ENCODE assay signal across 33 mouse cellular contexts in the genomic region with DNA sequence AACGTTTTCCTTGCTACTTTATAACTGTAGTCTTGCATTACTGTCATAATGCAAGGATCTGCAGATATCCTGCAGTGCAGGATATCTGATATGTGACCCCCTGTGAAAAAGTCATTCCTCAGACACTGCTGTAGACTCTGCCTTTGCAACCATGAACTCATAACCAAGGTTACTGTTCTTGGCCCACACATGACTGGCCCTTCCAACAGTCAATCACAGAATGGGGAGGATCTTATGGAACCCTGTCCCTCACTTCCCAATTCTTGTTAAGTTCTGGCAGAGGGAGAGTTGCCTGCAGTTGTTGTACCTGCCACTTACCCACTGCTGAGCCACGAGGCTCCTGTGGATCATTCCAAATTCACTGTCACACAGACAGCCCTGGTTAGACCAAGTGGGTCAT. TPM values are rescaled to one million over a fixed set of nuclear protein-coding genes. Genes with fewer than 3 reads are reported as not detected.
DNase-seq lines count a peak whose midpoint lies in the region; ATAC-seq and TF ChIP-seq lines count a peak whose summit lies in the region.
"Had no signal": no experiment of that assay in that cellular context is flagged by ENCODE, and none has a peak within 500 bp of the region (broad histone marks: within the 10 kb centered on the region; RNA-seq: fewer than 3 reads in every experiment).

No protein-coding gene starts in this region.

- H3K36me3 ChIP-seq in liver, adult 2 months (ENCODE audit: control insufficient read depth, insufficient read depth, low read length), result peaks cover 6% of the 10 kb centered on the region
- H3K36me3 ChIP-seq in liver, postnatal 0 days (replicated peaks; ENCODE audit: insufficient read depth, low read length), result peaks cover 2% of the 10 kb centered on the region; the same call in 1 of the 2 replicates
- no peaks in the 10 kb centered on the region for H3K36me3 ChIP-seq in intestine, embryonic 15.5 days
- H3K36me3 ChIP-seq: hindbrain, embryonic 13.5 days; midbrain, embryonic 12.5 days; neural tube, embryonic 12.5 days had no signal

- peak; percentile 32 for DNase-seq in adrenal gland, adult 2 months
- DNase-seq in adrenal gland, adult 18-20 months (ENCODE audit: low spot score in 2 of 2), result no peak
- DNase-seq in heart, adult 11 months, result peak; percentile 96
- no peak for DNase-seq in heart, adult 8-10 months (ENCODE audit: low spot score)
- peak; percentile 55 for DNase-seq in liver, adult 2 months (ENCODE audit: extremely low read depth, low read depth, low spot score)
- DNase-seq in liver, postnatal 0 days, result no peak
- DNase-seq: cerebellum, adult 9-10 months; cerebellum, postnatal 36 days; gastrocnemius, postnatal 25 days; heart, postnatal 14 days; kidney, adult 9 months; kidney, postnatal 10 days; layer of hippocampus, postnatal 36 days; left cerebral cortex, postnatal 4 days; liver, embryonic 13.5 days; lung, adult 2 months; lung, postnatal 10 days; right cerebral cortex, adult 18-20 months; right cerebral cortex, postnatal 4 days; thymus, adult 18-20 months; thymus, postnatal 25 days had no signal

- no peak for TF ChIP-seq EP300 in liver, postnatal 0 days (IDR thresholded peaks at IDR 0.05; ENCODE audit: low read depth)

- 69% methylated on average over 2 of the region's 2 CpGs for WGBS in liver, adult 2 months
- WGBS in liver, postnatal 0 days (ENCODE audit: insufficient replicate concordance), result 40% methylated on average over 2 of the region's 2 CpGs
- 74% methylated on average over 2 of the region's 2 CpGs for WGBS in intestine, embryonic 15.5 days

- no peak for TF ChIP-seq CTCF in liver, adult 2 months (IDR thresholded peaks at IDR 0.05; ENCODE audit: low read depth, low read length)
- no peak for TF ChIP-seq CTCF in liver, postnatal 0 days (IDR thresholded peaks at IDR 0.05; ENCODE audit: low read depth)

- H3K9ac ChIP-seq in liver, adult 2 months (ENCODE audit: low read depth, low read length), result no peak overlapping the region
- no peak overlapping the region for H3K9ac ChIP-seq in liver, postnatal 0 days (replicated peaks)
- H3K9ac ChIP-seq in intestine, embryonic 15.5 days, result no peak overlapping the region
- H3K9ac ChIP-seq: forebrain, embryonic 13.5 days; heart, embryonic 13.5 days; hindbrain, embryonic 13.5 days; liver, embryonic 13.5 days; midbrain, embryonic 12.5 days; neural tube, embryonic 12.5 days had no signal

- no peaks in the 10 kb centered on the region for H3K27me3 ChIP-seq in liver, adult 2 months (ENCODE audit: control insufficient read depth, insufficient read depth, low read length)
- no peaks in the 10 kb centered on the region for H3K27me3 ChIP-seq in liver, postnatal 0 days (ENCODE audit: insufficient read depth, low read length)
- H3K27me3 ChIP-seq in intestine, embryonic 15.5 days (replicated peaks), result no peaks in the 10 kb centered on the region
- H3K27me3 ChIP-seq: forebrain, embryonic 13.5 days; heart, embryonic 13.5 days; midbrain, embryonic 12.5 days; neural tube, embryonic 12.5 days; Patski had no signal

- no peak overlapping the region for H3K4me3 ChIP-seq in liver, adult 2 months (ENCODE audit: insufficient read depth, low read depth, low read length)
- no peak overlapping the region for H3K4me3 ChIP-seq in liver, postnatal 0 days (ENCODE audit: low read depth, low read length)
- H3K4me3 ChIP-seq in intestine, embryonic 15.5 days (replicated peaks), result no peak overlapping the region
- H3K4me3 ChIP-seq: forebrain, embryonic 13.5 days; heart, embryonic 13.5 days; hindbrain, embryonic 13.5 days; liver, embryonic 13.5 days; midbrain, embryonic 12.5 days; myocyte; neural tube, embryonic 12.5 days had no signal

- H3K4me2 ChIP-seq in liver, postnatal 0 days (ENCODE audit: low read depth, low read length), result no peak overlapping the region
- H3K4me2 ChIP-seq in intestine, embryonic 15.5 days (replicated peaks), result no peak overlapping the region
- H3K4me2 ChIP-seq: forebrain, embryonic 13.5 days; heart, embryonic 13.5 days; hindbrain, embryonic 13.5 days; liver, embryonic 13.5 days; midbrain, embryonic 12.5 days; neural tube, embryonic 12.5 days had no signal

- no peaks in the 10 kb centered on the region for H3K9me3 ChIP-seq in liver, postnatal 0 days (ENCODE audit: low read length)
- no peaks in the 10 kb centered on the region for H3K9me3 ChIP-seq in intestine, embryonic 15.5 days
- H3K9me3 ChIP-seq: forebrain, embryonic 13.5 days; heart, embryonic 13.5 days; hindbrain, embryonic 13.5 days; liver, embryonic 13.5 days; midbrain, embryonic 12.5 days; neural tube, embryonic 12.5 days had no signal

- TF ChIP-seq POLR2A in liver, adult 2 months (IDR thresholded peaks at IDR 0.05; ENCODE audit: extremely low read depth, insufficient read depth, low read length), result no peak

- no peak overlapping the region for H3K27ac ChIP-seq in liver, adult 2 months (replicated peaks; ENCODE audit: insufficient read depth, low read depth, low read length)
- no peak overlapping the region for H3K27ac ChIP-seq in liver, postnatal 0 days (ENCODE audit: low read depth)
- H3K27ac ChIP-seq in intestine, embryonic 15.5 days, result no peak overlapping the region
- H3K27ac ChIP-seq: forebrain, embryonic 13.5 days; heart, embryonic 13.5 days; hindbrain, embryonic 13.5 days; liver, embryonic 13.5 days; midbrain, embryonic 12.5 days; neural tube, embryonic 12.5 days; stomach, postnatal 0 days had no signal

- peaks cover 11% of the 10 kb centered on the region; the same call in 1 of the 2 replicates for H3K79me2 ChIP-seq in liver, adult 2 months (ENCODE audit: control insufficient read depth, insufficient read depth, low read length)

- no peak for ATAC-seq in liver, postnatal 0 days
- 0 out of 2 replicates have a peak, but pooled peaks have one; percentile 15 for ATAC-seq in megakaryocyte progenitor cell, adult 5-6 weeks (replicated peaks; ENCODE audit: poor library complexity)
- ATAC-seq in intestine, embryonic 15.5 days, result no peak
- ATAC-seq: forebrain, embryonic 13.5 days; intestine, postnatal 0 days; Patski had no signal

- peaks cover 9% of the 10 kb centered on the region for H3K4me1 ChIP-seq in liver, adult 2 months (ENCODE audit: control insufficient read depth, insufficient read depth, low read length)
- H3K4me1 ChIP-seq in liver, postnatal 0 days (ENCODE audit: insufficient read depth), result peaks cover 3% of the 10 kb centered on the region; the same call in 1 of the 2 replicates
- H3K4me1 ChIP-seq in intestine, embryonic 15.5 days (replicated peaks), result peaks cover 4% of the 10 kb centered on the region; the same call in 1 of the 2 replicates

RNA-seq across cellular contexts. Expression of a gene that starts 3.6 kb away (rescaled TPM):
- total RNA-seq in adrenal gland, adult 2 months (2021), result 10 to 100 TPM; 11.2 to 11.5 TPM
- polyA plus RNA-seq in adrenal gland, adult 2 months (2012; rRNA removed), result 8.4 and 9.1 TPM in 2 replicates
- total RNA-seq in adrenal gland, adult 18-20 months (2021), result 1 to 10 TPM; 7.9 to 9.3 TPM
- total RNA-seq in heart, adult 8-10 months (2022), result 1 to 10 TPM; 6.5 to 8.1 (median 7.3) TPM
- 5.6 and 6.2 TPM in 2 replicates for total RNA-seq in liver, adult 2 months (2014; rRNA removed)
- polyA plus RNA-seq in liver, adult 2 months (2012; rRNA removed), result 2.0 and 2.4 TPM in 2 replicates
- polyA plus RNA-seq in liver, postnatal 0 days (2015; fragmentation: Nextera tagmentation; extraction: Ambion mirVana), result 2.6 and 2.7 TPM in 2 replicates
- 6.9 and 8.1 TPM in 2 replicates for total RNA-seq in megakaryocyte progenitor cell, adult 5-6 weeks (2015)
- 10.5 and 12.4 TPM in 2 replicates for total RNA-seq in megakaryocyte progenitor cell, adult 5-6 weeks (2017)
- polyA plus RNA-seq in intestine, embryonic 15.5 days (2015; fragmentation: Nextera tagmentation; extraction: Ambion mirVana), result 28.2 and 33.1 TPM in 2 replicates

RNA-seq across cellular contexts. Expression of a gene that starts 14.7 kb away (rescaled TPM):
- total RNA-seq in adrenal gland, adult 2 months (2021), result 1 to 10 TPM; 1.2 to 2.3 TPM
- polyA plus RNA-seq in adrenal gland, adult 2 months (2012; rRNA removed), result 0.09 TPM in 1 of 2 replicates, not detected in the other
- 1 to 10 TPM in 1 of 2 experiments, under 1 TPM in 1; 0.74 to 1.5 TPM for total RNA-seq in adrenal gland, adult 18-20 months (2021)
- total RNA-seq in heart, adult 8-10 months (2022), result under 1 TPM in 2 of 4 experiments, not detected in 2; 0.24 to 0.25 TPM
- 0.28 and 0.34 TPM in 2 replicates for total RNA-seq in liver, adult 2 months (2014; rRNA removed)
- polyA plus RNA-seq in liver, adult 2 months (2012; rRNA removed), result not detected in 2 replicates
- 0.78 and 0.89 TPM in 2 replicates for polyA plus RNA-seq in liver, postnatal 0 days (2015; fragmentation: Nextera tagmentation; extraction: Ambion mirVana)
- 0.32 and 0.44 TPM in 2 replicates for total RNA-seq in megakaryocyte progenitor cell, adult 5-6 weeks (2015)
- total RNA-seq in megakaryocyte progenitor cell, adult 5-6 weeks (2017), result 0.50 TPM in 1 of 2 replicates, not detected in the other
- polyA plus RNA-seq in intestine, embryonic 15.5 days (2015; fragmentation: Nextera tagmentation; extraction: Ambion mirVana), result 0.71 and 0.87 TPM in 2 replicates
- total RNA-seq: gastrocnemius, postnatal 25 days; left cerebral cortex, postnatal 4 days; midbrain, postnatal 0 days had no signal

Comparison
In these comparisons a context has a peak if more than half of its experiments do, and no peak if none do; other contexts are left out.
1. DNase-seq: peak in adrenal gland, adult 2 months (single experiment), heart, adult 11 months (single experiment) and liver, adult 2 months (single experiment); none in adrenal gland, adult 18-20 months (0 of 2), heart, adult 8-10 months (single experiment) and liver, postnatal 0 days (single experiment).